Mouse (Mus musculus) granulocyte monocyte progenitor cell, adult 5-6 weeks (primary cell): ENCODE measurements around the gene Vmn1r131. TPM values are rescaled to one million over a fixed set of nuclear protein-coding genes. Genes with fewer than 3 reads are reported as not detected.
"Not testable (repeated sequence)": the region's sequence is repeated elsewhere in the genome, so short reads cannot be mapped to it uniquely, and the experiment has no call there.

Experiments
- ATAC-seq: replicated peaks from 2 replicates; pipeline ENCODE4 v1.8.0; 2016; ENCODE audit warnings: mild to moderate bottlenecking, moderate TSS enrichment, inconsistent platforms; ENCODE audit not compliant: poor library complexity, severe bottlenecking
- total RNA-seq, 2 experiments: library from RNA; stranded (forward) in 1 of 2; stranded (reverse) in 1 of 2; fragments of 200-712, 200-1000 nt in 1 of 2; fragments of >200 nt in 1 of 2; fragmentation: Nextera tagmentation in 1 of 2; gene quantifications; 2 replicates each; pipeline ENCODE4 v1.2.3; 2014 to 2017

Gene Vmn1r131
- total RNA-seq (2014; fragmentation: Nextera tagmentation) = not detected in 2 replicates
- not detected in 2 replicates for total RNA-seq (2017)

DNA sequence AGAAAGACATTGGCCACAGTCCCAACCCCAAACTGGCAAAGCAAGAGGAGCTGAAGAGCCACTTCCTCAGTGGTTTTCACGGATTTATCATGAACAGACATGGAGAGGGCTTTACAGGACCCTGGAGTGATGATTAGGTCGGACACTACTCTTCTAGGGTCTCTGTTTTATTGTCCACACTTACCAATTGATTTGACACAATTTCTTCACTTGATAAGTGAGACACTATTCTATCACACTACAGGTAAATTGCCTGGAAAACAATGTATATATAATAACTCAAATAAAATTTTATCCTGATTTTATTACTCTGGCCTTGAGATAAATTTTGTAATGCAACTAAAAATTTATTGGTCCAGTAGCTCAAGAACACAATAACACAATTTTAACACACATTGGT is at the start of gene Vmn1r131:
Gene Vmn1r131, minus strand, starts transcription at position 101 of the 400 bp plus-strand sequence.
- ATAC-seq = not testable (repeated sequence)

DNA sequence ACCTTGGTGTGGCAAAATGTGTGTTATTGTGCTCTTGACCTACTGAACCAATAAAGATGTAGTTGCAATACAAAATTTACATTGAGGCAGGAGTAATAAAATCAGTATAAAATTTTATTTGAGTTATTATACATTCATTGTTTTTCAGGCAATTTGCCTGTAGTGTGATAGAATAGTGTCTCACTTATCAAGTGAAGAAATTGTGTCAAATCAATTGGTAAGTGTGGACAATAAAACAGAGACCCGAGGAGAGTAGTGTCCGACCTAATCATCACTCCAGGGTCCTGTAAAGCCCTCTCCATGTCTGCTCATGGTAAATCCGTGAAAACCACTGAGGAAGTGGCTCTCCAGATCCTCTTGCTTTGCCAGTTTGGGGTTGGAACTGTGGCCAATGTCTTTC is 34.4 kb downstream of the Vmn1r131 start, which contains the start of gene Vmn1r130:
Gene Vmn1r130, plus strand, starts transcription at position 301 of the 400 bp plus-strand sequence.
- not testable (repeated sequence) for ATAC-seq

Other genes starting within 250 kb of the Vmn1r131 start
- gene Vmn1r126, start 244.6 kb downstream of the Vmn1r131 start, total RNA-seq (2014; fragmentation: Nextera tagmentation) = not detected in 2 replicates
- gene Vmn1r126, start 244.6 kb downstream of the Vmn1r131 start, total RNA-seq (2017) = not detected in 2 replicates
- gene Vmn1r127, start 226.2 kb downstream of the Vmn1r131 start, total RNA-seq (2014; fragmentation: Nextera tagmentation) = not detected in 2 replicates
- not detected in 2 replicates for gene Vmn1r127, start 226.2 kb downstream of the Vmn1r131 start, total RNA-seq (2017)
- gene Vmn1r128, start 196.7 kb downstream of the Vmn1r131 start, total RNA-seq (2014; fragmentation: Nextera tagmentation) = not detected in 2 replicates
- gene Vmn1r128, start 196.7 kb downstream of the Vmn1r131 start, total RNA-seq (2017) = not detected in 2 replicates
- not detected in 2 replicates for gene Vmn1r129, start 184.8 kb downstream of the Vmn1r131 start, total RNA-seq (2014; fragmentation: Nextera tagmentation)
- gene Vmn1r129, start 184.8 kb downstream of the Vmn1r131 start, total RNA-seq (2017) = not detected in 2 replicates
- gene Gm6882, start 113.3 kb downstream of the Vmn1r131 start, total RNA-seq (2014; fragmentation: Nextera tagmentation) = not detected in 2 replicates
- gene Gm6882, start 113.3 kb downstream of the Vmn1r131 start, total RNA-seq (2017) = not detected in 2 replicates
- gene Vmn1r130, start 34.3 kb downstream of the Vmn1r131 start, total RNA-seq (2014; fragmentation: Nextera tagmentation) = not detected in 2 replicates
- not detected in 2 replicates for gene Vmn1r130, start 34.3 kb downstream of the Vmn1r131 start, total RNA-seq (2017)
- gene Vmn1r132, start 68.0 kb upstream of the Vmn1r131 start, total RNA-seq (2014; fragmentation: Nextera tagmentation) = not detected in 2 replicates
- not detected in 2 replicates for gene Vmn1r132, start 68.0 kb upstream of the Vmn1r131 start, total RNA-seq (2017)
- not detected in 2 replicates for gene Gm4175, start 215.4 kb upstream of the Vmn1r131 start, total RNA-seq (2014; fragmentation: Nextera tagmentation)
- not detected in 2 replicates for gene Gm4175, start 215.4 kb upstream of the Vmn1r131 start, total RNA-seq (2017)